Mouse (Mus musculus) stomach, postnatal 0 days (tissue): ENCODE measurements at regions not wholly inside any gene's neighbourhood (a gene's known extent, or its start where the extent isn't known, plus 50 kb on each side); places are given as distances from the start of the nearest gene placed in this dataset.

ENCODE experiments used
- ATAC-seq: fragments of 200-750 bp; cut with Nextera tagmentation; 2 replicates; pipeline ENCODE4 v1.8.0; 2017; ENCODE audit not compliant: low FRiP score, low TSS enrichment
- DNase-seq: peaks from one replicate; pipeline ENCODE4 v3.0.0-alpha.2; 2016; ENCODE audit warnings: low spot score
- H3K27ac ChIP-seq: fragments of 300-500 bp; sonication (generic); replicated peaks from 2 replicates; pipeline ENCODE4 v1.5.1; 2014; ENCODE audit warnings: mild to moderate bottlenecking, control low read depth
- H3K27me3 ChIP-seq: fragments of 300-500 bp; sonication (generic); 2 replicates; pipeline ENCODE4 v1.6.1; 2014; ENCODE audit warnings: low read length; ENCODE audit not compliant: control insufficient read depth, insufficient read depth
- H3K36me3 ChIP-seq: fragments of 300-500 bp; sonication (generic); 2 replicates; pipeline ENCODE4 v1.6.1; 2014; ENCODE audit warnings: low read length, mixed read lengths; ENCODE audit not compliant: control insufficient read depth, insufficient read depth
- H3K4me1 ChIP-seq: fragments of 300-500 bp; sonication (generic); replicated peaks from 2 replicates; pipeline ENCODE4 v1.6.1; 2014; ENCODE audit warnings: antibody characterized with exemption; ENCODE audit not compliant: control insufficient read depth, insufficient read depth
- H3K4me2 ChIP-seq: fragments of 300-500 bp; sonication (generic); replicated peaks from 2 replicates; pipeline ENCODE4 v1.6.1; 2014; ENCODE audit warnings: low read depth, mild to moderate bottlenecking, control low read depth, moderate library complexity
- H3K4me3 ChIP-seq: fragments of 300-500 bp; sonication (generic); 2 replicates; pipeline ENCODE4 v1.5.1; 2014; ENCODE audit warnings: low read depth, low read length, control low read depth
- H3K9ac ChIP-seq: fragments of 300-500 bp; sonication (generic); 2 replicates; pipeline ENCODE4 v1.6.1; 2014; ENCODE audit warnings: mild to moderate bottlenecking, low read length, control low read depth, mixed read lengths
- H3K9me3 ChIP-seq: fragments of 300-500 bp; sonication (generic); 2 replicates; pipeline ENCODE4 v1.6.1; 2016; ENCODE audit warnings: low read length; ENCODE audit not compliant: control insufficient read depth
- CTCF ChIP-seq: IDR thresholded peaks from 2 replicates; pipeline ENCODE4 v1.5.1; 2016; ENCODE audit warnings: antibody characterized with exemption, low read depth, mild to moderate bottlenecking, moderate library complexity
- EP300 ChIP-seq: optimal IDR thresholded peaks from 2 replicates; pipeline ENCODE3; 2016; ENCODE audit warnings: antibody characterized with exemption
- WGBS: fragments of 180-500 bp; shearing (Covaris S2); extraction: QIAGEN DNeasy Blood & Tissue Kit; methylation state at CpG from one replicate; pipeline ENCODE4 v1.1.7; 2014; 5-methylcytosine and 5-hydroxymethylcytosine counted together

DNA sequence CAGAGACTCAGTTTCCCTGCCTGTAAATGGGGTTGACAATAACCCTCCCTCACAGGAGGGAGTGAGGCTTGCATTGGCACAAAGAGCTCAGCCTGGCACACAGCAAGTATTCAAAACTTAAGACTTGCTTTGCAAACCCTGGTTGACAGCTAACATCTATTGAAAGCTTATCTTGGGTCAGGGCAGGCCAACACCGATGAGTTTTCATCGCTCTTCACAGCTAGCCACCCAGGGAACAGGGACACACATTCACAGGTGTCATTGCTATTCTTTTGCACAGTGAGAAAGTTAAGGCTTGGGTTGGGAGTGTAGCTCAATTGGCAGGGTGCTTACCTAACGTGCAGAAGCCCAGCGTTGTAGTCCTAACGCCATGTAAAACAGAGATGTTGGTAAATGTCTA is 86.5 kb upstream of the Ptpn1 start:
- 82% methylated on average over 5 of the region's 5 CpGs for WGBS
- H3K27me3 ChIP-seq = no peaks in the 10 kb centered on the region
- H3K4me2 ChIP-seq = no peak overlapping the region
- no peak for DNase-seq
- H3K9ac ChIP-seq = no peak overlapping the region
- ATAC-seq = no peak
- H3K27ac ChIP-seq = no peak overlapping the region
- no peak for TF ChIP-seq EP300
- TF ChIP-seq CTCF = no peak
- no peaks in the 10 kb centered on the region for H3K36me3 ChIP-seq
- no peak overlapping the region for H3K4me3 ChIP-seq
- H3K9me3 ChIP-seq = no peaks in the 10 kb centered on the region
- 0 out of 2 replicates have a peak, but pooled peaks cover 2% of the 10 kb centered on the region for H3K4me1 ChIP-seq

DNA sequence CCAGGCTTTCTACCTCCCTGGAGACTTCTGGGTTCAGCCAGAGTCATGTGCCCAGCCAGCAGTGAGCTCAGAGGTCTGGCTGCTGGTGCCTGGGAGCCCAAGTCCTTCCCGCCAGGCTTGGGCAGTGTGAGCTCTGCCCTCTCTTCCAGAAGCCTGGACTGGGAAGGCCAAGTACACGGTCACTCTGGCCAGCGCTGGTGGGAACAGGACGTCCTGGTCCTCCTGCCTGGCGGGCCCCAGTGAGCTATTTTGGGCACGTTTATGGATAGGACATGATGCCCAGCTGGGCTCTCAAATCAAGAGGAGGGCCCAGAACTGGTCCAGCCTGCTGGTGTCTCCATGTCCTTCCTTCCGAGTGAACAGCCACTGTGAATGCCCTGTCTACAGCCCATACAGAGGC is 87.3 kb upstream of the Ptpn1 start:
- Histone ChIP-seq H3K27me3 (no peaks in the 10 kb centered on the region), H3K36me3 (no peaks in the 10 kb centered on the region), H3K9ac (no peak overlapping the region), H3K4me2 (no peak overlapping the region), H3K9me3 (no peaks in the 10 kb centered on the region), H3K4me3 (no peak overlapping the region), H3K4me1 (0 out of 2 replicates have a peak, but pooled peaks cover 2% of the 10 kb centered on the region), H3K27ac (no peak overlapping the region)
- 67% methylated on average over 7 of the region's 7 CpGs for WGBS
- no peak for DNase-seq
- no peak for ATAC-seq
- TF ChIP-seq CTCF = no peak
- TF ChIP-seq EP300 = peak; percentile 64

DNA sequence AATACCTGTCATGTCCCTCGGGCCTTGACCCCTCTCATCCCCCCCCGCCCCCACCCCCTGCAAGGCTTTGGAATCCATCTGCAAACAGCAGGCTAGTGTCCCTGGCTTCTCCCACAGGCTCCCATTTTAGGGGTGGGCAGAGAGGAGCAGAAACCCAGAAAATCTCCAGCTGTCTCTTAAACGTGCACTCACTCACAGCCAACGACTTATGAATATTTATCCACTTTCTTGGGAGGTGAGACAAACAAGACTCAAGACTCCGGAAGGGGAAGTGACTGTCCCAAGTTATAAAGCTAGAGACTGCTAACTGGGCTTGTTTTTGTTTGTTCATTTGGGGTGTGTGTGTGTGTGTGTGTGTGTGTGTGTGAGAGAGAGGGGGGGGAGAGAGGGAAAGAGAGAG is 87.9 kb upstream of the Ptpn1 start:
- WGBS = 49% methylated on average over 5 of the region's 5 CpGs
- H3K27me3 ChIP-seq = no peaks in the 10 kb centered on the region
- ATAC-seq = no peak
- H3K27ac ChIP-seq = no peak overlapping the region
- 0 out of 2 replicates have a peak, but pooled peaks cover 2% of the 10 kb centered on the region for H3K4me1 ChIP-seq
- DNase-seq = no peak
- H3K9ac ChIP-seq = no peak overlapping the region
- H3K9me3 ChIP-seq = no peaks in the 10 kb centered on the region
- TF ChIP-seq CTCF (no peak), EP300 (no peak)
- no peak overlapping the region for H3K4me3 ChIP-seq
- no peaks in the 10 kb centered on the region for H3K36me3 ChIP-seq
- H3K4me2 ChIP-seq = no peak overlapping the region

DNA sequence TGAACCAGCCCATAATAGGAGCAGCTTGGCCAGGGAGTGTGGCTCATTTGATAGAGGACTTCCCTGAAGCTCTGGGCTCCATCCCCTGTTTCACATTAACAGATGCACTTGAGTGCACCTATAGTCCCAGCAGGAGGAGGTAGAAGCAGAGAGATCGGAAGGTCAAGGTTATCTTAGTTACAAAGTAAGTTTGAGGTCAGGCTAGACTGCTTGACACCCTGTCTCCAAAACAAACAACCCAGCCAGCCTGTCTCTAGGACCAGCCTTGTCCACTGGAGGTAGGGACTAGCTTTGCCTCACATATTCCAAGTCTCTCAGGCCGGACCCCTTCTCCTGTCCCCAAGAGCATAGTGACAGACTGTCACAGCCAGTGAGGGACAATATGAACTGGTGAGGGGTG is 88.9 kb upstream of the Ptpn1 start:
- Histone ChIP-seq H3K4me2 (no peak overlapping the region), H3K4me1 (0 out of 2 replicates have a peak, but pooled peaks cover 2% of the 10 kb centered on the region), H3K27ac (no peak overlapping the region), H3K4me3 (no peak overlapping the region), H3K9me3 (no peaks in the 10 kb centered on the region), H3K36me3 (no peaks in the 10 kb centered on the region), H3K27me3 (no peaks in the 10 kb centered on the region), H3K9ac (no peak overlapping the region)
- ATAC-seq = no peak
- no peak for DNase-seq
- TF ChIP-seq CTCF (no peak), EP300 (no peak)
- 80% methylated on average over 2 of the region's 2 CpGs for WGBS

DNA sequence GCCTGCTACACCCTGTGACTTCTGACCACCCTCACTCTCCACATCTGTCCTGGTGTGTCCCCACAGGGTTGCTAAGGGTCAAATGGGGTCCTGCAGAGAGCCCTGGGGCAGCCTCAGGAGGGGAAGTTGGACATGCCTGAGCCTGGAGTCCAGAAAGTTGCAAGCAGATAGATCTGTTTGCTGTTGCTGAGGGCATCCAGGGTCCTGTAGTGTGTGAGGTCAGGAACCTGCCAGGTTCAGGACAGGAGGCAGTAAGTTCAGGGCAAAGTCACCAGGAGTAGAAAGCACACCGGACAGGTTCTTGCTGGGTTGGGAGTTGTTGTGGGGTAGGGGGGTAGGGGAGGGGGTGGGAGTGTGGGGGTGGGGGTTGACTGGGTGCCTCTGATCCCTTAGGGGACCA is 89.4 kb upstream of the Ptpn1 start:
- H3K9ac ChIP-seq = no peak overlapping the region

DNA sequence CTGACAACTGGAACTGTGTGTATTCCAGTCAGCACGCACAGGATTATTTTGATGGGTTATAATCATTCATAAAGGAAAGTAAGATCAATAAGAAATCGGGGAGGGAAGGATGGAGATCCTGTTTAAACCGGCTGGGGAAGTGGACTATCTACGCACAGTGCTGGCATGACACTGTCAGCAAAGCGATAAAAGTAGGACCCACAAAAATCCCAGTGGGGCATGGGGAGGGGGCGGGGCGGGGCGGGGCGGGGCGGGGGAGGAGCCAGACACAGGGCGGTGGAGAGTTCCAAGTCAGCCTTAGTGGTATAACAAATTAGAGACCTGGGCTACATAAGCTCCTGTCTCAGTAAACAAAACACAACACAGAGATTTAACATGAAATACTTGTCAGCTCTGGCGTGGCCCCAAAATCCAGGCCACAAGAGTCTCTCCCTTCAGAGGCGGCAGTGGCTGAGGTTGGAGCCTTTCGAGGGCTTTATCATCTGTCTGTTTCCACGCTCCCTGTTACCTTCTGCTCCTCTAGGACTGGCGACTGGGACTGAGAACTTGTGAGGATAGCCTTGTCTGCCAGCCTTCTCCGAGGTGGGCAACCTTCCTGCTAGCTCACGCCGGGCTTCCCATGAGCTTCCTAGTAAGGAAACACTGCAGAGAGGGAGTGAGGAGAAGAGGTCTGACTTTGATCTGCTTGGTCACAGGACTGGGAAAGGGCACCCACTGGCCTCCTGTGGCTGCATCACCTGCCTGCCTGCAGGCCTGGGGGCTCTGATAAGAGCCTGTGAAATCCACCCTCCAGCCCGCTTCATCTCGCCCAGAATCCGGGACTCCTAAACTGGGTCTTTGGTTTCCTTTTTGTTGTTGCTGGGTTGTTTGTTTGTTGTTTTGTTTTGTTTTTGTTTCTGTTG is 90.3 kb upstream of the Ptpn1 start:
- Histone ChIP-seq H3K4me3 (no peak overlapping the region), H3K27me3 (no peaks in the 10 kb centered on the region), H3K27ac (no peak overlapping the region), H3K9ac (no peak overlapping the region), H3K36me3 (no peaks in the 10 kb centered on the region), H3K4me1 (0 out of 2 replicates have a peak, but pooled peaks cover 4% of the 10 kb centered on the region), H3K4me2 (no peak overlapping the region), H3K9me3 (no peaks in the 10 kb centered on the region)
- DNase-seq (no peak), ATAC-seq (no peak)
- TF ChIP-seq CTCF = no peak
- no peak for TF ChIP-seq EP300
- 35% methylated on average over 22 of the region's 22 CpGs for WGBS

More for the DNA sequence above, 89.4 kb upstream of the Ptpn1 start:
- Histone ChIP-seq H3K4me2 (no peak overlapping the region), H3K4me3 (no peak overlapping the region), H3K27ac (no peak overlapping the region), H3K27me3 (no peaks in the 10 kb centered on the region), H3K9me3 (no peaks in the 10 kb centered on the region), H3K4me1 (0 out of 2 replicates have a peak, but pooled peaks cover 4% of the 10 kb centered on the region), H3K36me3 (no peaks in the 10 kb centered on the region)
- ATAC-seq = no peak
- WGBS = 64% methylated on average over 1 of the region's 1 CpGs
- no peak for DNase-seq
- TF ChIP-seq CTCF (no peak), EP300 (no peak)
